Mouse (Mus musculus): ENCODE data around the gene Rfxank.

The Rfxank gene

DNA sequence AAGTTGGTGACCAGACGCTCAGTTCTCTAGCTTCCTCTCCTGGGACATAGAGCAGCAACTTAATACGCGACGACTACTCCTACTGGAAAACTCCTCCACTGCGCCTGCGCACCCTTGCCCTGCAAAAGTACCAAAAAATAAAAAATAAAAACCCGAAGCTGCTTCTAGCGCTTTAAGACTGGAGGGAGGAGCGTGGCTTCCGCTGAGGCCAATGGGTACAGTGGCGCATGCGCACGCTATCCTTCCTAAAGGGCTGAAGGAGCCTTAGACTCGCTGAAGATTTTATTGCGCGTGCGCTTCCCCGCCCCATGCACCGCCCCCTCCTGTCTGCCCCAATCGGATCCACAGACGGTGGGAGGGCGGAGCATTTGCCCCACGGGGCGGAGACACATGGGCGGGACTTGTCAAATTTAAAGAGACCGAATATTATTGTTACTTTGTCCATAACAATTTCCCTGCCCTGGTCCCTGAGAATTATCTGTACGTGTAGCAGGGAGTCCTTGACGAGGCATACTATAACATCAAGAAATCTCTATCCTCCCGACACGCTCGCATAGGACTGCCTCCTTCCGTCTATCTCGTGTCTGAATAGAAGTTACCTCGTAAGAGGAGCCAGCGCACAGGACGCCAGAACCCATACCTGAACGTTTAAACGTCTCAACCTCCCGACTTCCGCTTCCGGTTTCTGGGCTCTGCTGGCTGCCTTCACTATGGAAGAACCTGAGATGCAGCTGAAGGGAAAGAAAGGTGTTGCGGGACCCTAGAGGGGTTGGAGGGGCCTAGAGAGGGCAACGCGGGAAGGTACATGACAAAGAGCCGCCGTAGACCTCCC, at the start of gene Rfxank, which contains the start of the genes Borcs8 and Mef2b:
Rfxank (minus strand) TSS at position 129 of the 832 bp plus-strand sequence.
Borcs8 (plus strand) TSS at position 474 of the 832 bp plus-strand sequence.
Mef2b (plus strand) TSS at position 686 of the 832 bp plus-strand sequence.
- DNase-seq, result peak; percentile 99

DNA sequence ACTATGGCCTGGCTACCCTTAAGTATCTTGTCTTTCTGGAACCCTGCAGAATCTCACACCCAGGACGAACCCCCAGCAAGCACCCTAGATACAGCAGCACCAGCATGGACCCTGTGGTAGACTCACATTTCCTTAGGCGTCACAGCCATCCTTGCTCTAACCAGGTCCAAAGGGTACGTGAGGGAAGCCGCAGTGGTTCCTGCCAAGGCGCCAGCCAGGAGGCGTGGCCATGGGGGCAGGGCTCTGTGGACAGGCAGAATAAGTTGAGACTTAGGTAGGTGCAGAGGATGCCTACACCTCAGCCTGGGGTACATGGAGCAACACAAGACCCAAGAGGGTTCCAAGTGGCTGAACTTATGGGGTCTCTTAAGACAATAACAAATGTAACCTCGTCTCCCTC, 49.8 kb upstream of the Rfxank start:
- no peak for DNase-seq

DNA sequence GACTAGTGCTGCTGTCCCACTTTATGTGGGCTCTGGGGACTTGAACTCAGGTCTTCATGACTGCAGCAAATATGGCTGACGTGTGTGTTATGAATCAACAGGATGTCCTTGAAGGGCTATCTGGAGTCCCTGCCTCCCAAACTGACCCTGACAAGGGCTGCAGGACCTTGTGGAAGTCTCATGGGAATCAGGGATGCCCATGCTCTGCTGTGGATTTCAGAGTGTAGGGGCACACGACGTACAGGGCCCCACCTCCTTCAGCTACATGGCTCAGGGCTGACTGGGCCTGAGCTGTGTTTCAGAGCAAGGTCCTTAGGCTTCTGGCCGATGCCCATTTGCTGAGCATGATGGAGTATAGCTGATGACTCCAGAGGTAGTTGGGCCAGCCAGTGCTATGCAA, 44.2 kb upstream of the Rfxank start:
- DNase-seq, result no peak

DNA sequence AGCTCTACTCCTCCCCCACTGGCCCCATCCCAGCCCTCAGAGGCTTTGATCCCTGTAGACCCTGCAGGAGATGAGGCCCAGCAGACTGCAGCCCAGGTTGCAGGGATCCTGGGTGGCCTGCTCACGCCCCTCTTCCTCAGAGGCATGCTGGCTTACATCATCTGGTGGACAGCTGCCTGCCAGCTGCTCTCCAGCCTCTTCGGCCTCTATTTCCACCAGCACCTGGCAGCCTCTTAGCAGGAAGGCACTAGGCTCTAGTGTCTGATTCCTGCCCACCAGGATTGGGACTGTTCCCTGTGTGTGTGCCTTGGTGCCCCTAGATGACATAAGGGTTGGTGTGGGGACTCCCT, 42.9 kb upstream of the Rfxank start:
- DNase-seq, result no peak

DNA sequence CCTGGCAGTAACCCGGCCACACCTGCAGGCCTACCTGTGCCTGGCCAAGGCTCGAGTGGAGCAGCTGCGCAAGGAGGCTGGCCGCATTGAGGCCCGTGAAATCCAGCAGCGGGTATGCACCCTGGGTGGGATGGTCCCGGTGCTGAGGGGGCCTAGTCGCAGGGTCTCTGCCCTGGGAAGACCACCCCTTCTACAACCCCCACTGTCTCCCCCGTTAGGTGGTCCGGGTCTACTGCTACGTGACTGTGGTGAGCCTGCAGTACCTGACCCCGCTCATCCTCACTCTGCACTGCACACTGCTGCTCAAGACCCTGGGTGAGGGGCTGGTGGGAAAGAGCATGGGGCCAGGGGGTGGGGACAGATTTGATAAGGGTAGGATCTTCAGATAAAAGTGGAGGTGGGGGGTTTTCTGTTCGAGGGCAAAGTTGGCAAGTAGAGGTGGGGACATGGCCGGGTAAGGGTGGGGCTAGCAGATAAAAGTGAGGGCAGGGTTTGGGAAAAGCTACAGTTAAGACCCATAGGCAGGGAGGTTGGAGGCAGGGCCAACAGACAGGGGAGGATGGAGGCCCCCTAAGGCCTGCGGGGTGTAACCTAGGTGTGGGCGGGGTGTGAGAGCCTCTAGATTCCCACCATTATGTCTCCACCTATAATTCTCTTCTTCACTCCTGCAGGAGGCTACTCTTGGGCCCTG, 42.4 kb upstream of the Rfxank start:
- DNase-seq, result no peak

DNA sequence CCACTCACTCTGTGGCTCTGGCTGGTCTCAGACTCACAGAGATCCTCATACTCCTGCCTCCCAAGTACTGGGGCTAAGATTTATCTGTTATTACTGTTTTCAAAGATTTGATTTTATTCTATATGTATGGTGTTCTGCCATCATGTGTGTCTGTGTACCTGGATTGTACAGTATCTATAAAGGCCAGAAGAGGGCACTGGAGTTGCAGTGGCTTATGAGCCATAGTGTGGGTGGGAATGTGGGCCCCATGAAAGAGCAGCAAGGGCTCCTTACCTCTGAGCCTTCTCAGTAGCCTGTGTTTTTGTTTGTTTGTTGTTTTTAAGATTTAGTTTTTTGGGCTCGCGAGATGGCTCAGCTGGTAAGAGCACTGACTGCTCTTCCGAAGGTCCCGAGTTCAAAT, 40.1 kb upstream of the Rfxank start:
- no peak for DNase-seq

DNA sequence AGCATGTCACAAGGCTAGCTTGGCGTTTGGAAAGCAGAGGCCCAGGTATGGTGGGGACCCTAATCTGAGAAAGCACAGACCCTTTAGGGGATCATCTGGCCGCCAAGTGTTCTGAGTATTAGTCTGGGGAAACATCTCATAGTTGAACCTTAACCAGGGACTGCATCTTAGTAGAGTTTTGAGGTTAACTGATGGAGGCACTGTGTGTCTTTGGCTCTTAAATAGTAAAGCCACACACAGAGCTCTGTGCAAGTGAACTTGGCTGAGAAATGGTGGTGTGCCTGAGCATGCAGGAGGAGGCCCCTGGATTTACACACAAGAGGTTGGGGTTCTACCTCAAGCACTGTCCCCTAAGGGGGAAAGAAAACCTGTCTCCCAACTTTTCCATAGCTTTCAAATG, 39.3 kb upstream of the Rfxank start:
- no peak for DNase-seq

DNA sequence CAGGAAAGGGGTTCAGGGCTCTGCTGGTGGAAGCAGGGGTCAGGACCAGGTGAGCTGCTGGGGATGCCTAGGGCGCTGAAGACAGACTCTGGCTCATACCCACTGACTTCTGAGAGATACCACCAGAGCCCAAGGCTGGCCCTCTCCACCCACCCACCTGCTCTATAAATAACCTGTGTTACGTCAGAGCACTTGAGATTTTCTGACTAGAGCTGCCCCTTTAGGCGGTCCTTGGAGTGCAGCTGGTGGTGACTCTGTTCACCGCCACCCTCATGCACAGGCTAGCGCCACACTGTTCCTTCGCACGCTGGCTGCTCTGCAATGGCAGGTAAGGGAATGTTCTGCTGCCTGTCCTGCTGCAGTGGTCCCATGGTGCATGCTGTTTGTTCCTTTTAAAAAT, 35.1 kb upstream of the Rfxank start:
- no peak for DNase-seq

DNA sequence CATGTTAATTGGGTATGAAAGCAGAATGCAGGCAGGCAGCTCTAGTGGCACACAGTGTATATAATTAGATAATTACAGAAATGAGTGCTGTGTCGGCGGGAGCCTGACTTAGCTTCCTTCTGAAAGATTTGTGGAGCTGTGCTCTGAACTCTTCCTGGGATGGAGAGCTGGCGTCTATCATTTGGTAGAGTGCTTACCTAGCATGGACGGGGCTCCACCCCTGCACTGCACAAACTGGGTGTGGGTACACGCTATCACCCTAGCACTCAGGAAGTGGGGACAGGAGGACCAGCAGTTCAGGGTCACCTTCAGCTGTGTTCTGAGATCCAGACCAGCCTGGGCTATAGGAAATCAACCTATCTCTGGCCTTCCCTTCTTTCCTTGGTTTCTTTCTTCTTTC, 34.4 kb upstream of the Rfxank start:
- DNase-seq, result no peak

DNA sequence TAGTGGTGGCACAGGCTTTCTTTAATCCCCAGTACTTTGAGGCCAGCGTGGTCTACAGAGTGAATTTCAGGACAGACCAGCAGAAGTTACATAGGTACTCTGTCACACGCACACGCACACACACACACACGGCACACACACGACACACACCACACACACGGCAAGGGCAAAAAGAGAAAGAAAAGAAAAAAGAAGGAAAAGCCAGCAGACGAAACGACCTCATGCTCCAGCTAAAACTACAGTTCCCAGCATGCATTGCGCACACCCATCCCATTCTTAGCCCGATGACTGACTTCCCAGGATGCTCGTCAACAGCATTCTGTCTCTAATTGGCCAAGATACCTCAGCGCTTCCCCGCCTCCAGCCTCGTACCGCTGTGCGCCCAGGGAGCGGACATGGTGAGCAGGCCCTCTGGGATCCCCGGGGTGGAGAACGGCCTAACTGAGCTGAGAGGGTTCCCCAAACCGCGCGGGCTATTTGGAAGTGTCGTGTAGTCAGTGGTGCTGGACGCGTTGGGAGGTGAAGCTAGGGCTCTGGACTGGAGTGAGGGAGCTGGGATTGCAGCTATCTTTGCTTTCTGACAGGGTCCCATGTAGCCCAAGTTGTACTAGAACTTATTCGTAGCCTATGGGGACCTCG, 33.2 kb upstream of the Rfxank start, which contains the start of gene Tmem161a:
Tmem161a (plus strand) TSS at position 314 of the 639 bp plus-strand sequence.
- DNase-seq, result peak; percentile 92 to 94

DNA sequence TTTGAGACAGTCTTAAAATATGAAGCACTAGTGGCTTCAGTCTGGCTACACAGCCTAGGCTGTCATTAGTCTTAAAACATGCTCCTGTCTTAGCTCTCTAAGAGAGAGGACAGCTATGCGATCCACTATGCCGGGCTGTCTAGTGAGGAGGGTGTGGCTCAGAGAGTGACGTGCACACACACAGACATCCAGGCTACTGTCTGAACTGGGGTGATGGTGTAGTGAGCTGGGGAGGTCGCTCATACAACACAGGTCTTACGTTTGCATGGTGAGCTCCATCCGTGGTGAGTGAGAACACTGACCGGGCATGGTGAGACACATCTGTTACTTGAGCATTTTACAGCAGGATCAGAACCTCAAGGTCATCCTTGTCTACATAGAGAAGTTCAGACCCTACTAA, 32.3 kb upstream of the Rfxank start:
- no peak for DNase-seq

DNA sequence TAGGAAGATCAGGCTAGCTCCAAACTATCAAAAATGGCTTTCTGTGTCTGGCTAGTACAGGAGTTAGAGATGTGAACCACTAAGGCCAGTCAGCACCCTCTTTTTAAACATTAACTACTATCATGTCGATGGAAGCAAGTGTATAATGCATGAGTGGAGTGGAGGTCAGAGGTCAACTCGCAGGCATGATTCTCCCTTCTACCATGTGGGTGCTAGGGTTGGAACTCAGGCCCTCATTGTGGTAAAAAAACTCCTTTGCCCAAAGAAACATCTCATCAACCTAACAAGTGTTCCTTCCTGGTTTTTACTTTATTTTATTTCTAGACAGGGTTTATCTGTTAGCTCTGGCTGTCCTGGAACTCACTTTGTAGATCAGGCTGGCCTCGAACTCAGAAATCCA, 31.8 kb upstream of the Rfxank start:
- DNase-seq, result no peak

DNA sequence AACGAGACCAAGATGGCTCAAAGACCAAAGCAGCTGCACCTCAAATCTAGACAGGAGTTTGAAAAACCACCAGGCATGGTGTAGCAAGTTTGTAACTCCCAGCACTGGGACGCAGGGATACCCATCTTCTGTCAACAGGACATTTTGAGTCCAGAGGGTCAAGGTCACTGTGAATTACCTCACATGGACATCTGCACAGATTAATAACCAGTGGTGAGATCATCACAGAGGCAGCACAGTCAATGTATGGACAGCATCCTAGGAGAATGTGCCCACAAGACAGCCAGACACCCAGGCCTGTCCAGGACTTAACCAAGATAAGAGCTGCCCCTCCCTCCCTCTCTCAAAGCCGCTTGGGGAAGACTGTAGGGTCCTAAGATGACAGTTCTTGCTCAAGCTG, 31.2 kb upstream of the Rfxank start:
- no peak for DNase-seq

DNA sequence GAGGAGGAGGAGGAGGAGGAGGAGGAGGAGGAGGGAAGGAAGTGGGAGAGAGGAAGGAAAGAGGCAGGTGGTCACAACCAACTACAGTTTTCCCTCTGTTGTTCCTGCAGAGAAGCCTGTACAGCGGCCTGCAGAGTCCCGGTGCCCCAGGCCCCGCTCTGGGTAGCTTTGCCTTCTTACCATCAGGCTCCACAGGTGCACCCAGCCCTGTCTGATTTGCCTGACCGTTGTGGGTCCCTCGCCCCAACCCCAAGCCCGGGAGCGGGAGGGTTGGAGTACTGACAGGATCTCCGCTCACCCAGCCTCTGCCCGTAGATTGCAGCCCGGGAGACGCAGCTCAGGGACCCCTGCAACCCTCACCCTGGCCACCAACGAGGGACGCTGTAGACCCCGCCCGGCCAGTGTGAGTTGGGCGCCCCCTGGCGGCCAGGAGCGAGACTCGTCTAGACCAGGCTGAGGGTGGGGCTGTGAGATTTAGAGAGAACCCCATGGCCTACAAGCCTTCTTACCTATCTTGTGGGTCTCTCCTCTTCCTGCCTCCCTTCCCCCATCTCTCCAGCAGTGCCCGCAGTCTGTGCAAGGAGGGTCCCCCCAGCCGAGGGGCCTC, 27.7 kb upstream of the Rfxank start:
- DNase-seq, result peak; percentile 70 to 79

DNA sequence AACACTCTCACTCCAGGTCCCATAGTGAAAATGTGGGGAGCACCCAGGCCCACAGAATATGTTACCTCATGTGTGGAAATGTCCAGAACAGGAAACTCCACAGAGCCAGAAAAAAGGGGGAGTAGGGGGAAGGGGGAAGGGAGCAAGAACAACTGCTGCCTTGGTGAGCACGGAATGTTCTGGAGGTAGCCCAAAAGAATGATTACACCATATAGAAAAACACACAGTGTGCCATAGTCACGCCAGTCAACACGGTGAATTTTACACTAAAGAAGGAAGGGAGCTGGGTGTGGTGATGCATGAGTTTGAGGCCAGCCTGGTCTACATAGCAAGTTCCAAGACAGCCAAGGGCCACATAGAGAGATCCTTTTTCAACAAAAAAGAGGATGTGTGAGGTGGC, 24.4 kb upstream of the Rfxank start:
- no peak for DNase-seq

DNA sequence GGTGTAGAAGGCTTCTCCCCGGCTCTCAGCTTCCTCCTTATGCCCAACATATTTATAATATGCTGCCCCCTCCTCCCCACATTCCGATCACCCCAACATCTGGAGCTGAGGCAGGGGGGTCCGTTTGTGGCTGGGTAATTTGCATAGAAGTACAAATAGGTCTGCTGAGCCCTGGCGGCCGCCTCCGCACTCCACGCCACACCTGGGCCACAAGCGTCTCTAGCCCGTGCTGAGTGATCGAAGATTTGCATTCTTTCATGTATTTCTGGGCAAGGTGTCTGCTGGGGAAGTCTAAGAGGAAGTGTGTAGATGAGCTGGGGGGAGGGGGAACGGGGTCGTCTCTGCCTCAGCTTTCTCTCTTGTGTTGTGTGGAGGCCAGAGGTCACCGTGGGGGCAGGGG, 21.1 kb upstream of the Rfxank start:
- no peak for DNase-seq

DNA sequence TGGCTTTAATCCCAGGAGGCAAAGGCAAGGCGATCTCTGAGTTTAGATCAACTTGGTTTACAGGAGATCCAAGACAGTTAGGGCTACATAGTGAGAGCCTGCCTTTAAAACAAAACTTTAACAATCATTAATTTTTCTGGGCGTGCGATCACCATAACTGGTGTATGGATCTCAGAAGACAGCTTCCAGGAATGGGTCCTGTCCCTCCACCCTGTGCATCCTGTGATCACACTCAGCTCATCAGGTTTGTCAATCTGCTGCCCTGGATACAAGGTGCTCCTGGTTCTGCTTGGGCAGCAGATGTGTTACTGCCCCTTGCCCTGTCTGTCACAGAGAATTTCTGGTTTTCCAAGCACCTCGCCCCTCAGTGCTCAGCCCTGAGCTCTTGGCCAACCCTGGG, 20.3 kb upstream of the Rfxank start:
- no peak for DNase-seq

DNA sequence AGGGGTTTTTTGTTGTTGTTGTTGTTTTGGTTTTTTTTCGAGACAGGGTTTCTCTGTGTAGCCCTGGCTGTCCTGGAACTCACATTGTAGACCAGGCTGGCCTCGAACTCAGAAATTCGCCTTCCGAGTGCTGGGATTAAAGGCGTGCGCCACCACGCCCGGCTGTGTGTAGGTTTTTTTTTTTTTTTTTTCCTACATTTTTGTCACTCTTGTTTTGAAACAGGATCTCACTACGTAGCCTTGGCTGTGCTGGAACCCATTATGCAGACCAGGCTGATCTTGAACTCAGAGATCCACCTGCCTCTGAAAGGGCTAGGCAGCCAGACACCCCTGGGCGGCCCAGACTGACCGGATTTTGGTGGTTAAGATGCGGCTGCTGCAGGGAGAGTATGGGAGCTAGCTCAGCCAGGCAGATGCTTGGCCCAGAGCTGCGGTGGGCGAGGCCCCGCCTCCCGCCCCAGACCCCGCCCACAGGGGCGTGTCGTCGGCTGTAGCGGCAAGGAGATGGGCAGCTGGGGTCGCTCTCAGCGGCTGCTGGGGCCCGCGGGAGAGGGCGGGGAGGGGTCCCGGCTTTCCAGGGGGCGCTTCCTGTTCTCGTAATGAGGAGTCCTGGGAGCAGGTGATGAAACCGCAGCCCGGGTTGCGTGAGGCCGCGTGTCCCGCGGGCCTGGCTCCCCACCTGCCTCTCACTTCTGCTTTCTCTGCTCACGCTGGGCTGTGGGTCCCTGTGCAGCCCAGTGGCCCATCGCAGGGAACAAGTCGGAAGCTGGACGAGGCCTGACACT, 19.3 kb upstream of the Rfxank start:
- peak; percentile 80 to 82 for DNase-seq

DNA sequence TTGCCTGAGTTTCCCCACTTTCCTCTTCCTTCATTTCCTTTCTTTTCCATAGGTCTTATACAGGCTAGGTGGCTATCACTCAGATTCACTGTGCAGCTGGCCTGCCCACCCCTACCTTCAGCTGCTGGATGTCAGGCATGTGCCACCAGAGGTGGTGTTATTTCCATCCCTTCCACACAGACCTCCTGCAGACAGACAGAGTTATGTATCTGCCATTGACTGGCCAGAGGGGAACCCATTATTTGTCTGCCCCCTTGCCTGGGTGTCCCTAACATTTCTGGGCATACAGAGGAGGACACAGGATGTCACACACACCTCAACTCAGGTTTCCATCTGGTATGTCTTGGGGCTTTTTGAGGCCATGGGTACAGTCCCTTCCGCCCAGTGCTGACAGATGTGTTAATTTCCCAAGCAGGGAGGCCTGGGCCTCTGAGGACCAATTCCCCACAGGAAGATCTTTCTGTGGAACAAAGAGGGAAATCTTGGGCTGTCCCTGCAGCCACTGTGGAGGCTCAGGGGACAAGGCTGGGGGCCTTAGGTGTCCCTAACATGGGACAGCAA, 18.4 kb upstream of the Rfxank start:
- DNase-seq, result no peak

DNA sequence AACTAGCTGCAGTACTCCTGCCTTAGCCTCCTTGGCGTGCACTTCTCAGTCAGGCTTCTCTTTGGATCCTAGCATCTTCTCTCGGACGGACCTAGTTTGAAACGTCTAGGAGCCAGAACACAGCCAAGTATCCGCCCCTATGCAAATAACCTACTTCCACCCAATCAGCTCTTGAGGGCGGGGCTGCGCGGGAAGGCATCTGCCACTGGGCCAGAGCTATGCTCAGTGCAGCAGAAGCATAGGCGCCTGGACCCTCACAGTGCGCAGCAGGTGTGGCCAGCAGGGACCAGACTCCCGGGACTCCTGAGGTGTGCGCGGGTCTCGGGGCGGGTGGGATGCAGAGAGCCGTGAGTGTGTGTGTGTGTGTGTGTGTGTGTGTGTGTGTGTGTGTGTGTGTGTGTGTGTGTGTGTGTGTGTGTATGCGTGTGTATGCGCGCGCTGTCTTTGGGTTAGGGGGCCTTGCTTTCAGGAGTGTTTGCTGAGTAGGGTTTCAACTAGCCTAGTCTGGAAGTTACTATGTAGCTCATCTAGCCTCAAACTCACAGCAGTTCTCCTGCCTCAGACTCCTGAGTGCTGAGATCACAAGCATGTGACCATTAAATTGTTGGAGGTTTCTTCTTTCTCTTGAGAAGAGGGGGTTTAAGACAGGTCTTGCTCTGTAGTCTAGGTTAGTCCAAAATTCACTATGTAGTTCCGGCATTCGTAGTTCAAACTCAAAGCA, 13.7 kb upstream of the Rfxank start:
- peak; percentile 82 to 83 for DNase-seq

DNA sequence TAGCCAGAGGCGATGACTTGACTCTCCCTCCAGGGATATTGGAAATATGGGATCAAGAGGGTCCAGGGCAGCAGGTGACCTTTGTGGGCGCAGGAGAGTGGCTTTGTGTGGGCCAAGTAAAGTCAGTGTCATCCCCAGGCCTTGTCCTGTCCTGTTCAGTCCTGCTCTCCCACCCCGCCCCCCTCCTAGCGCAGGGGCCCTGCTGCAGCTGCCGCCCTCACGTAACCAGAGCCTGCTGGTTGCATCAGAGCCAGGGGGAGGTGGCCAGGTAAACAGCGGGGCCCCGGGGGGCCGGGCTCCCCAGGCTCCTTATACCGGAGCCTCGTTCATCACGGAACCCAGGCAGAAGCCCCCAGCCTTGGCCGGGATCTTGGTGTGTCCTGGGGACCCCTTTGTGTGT, 11.2 kb upstream of the Rfxank start:
- no peak for DNase-seq
